Mouse (Mus musculus) right cerebral cortex, postnatal 4 days (tissue): ENCODE data around the gene Tcl1b2.
"Not testable (repeated sequence)": the region's sequence is repeated elsewhere in the genome, so short reads cannot be mapped to it uniquely, and the experiment has no call there.

Source experiments
- DNase-seq: peaks from one replicate; pipeline ENCODE4 v3.0.0-alpha.2; 2022

Tcl1b2 gene

GRCm38 (mm10) chr12:105145714-105146113 lies at the start of gene Tcl1b2:
Gene Tcl1b2 (plus strand): TSS chr12:105146014.
- DNase-seq = no peak

GRCm38 (mm10) chr12:105099466-105100044 lies 46.3 kb upstream of the Tcl1b2 start:
- no peak for DNase-seq

GRCm38 (mm10) chr12:105102901-105103300 lies 42.9 kb upstream of the Tcl1b2 start:
- peak; percentile 23 for DNase-seq

GRCm38 (mm10) chr12:105104036-105104435 lies 41.8 kb upstream of the Tcl1b2 start:
- peak; percentile 96 for DNase-seq

- no peak for DNase-seq
These were observed 40.5 kb upstream of the Tcl1b2 start for GRCm38 (mm10) chr12:105105326-105105725.

GRCm38 (mm10) chr12:105108856-105109255 lies 37.0 kb upstream of the Tcl1b2 start:
- no peak for DNase-seq

- no peak for DNase-seq
These were observed 36.4 kb upstream of the Tcl1b2 start for GRCm38 (mm10) chr12:105109406-105109805.

- no peak for DNase-seq
These were observed 36.0 kb upstream of the Tcl1b2 start for GRCm38 (mm10) chr12:105109812-105110211.

- DNase-seq = no peak
These were observed 33.4 kb upstream of the Tcl1b2 start for GRCm38 (mm10) chr12:105112321-105112988.

GRCm38 (mm10) chr12:105116648-105117047 lies 29.2 kb upstream of the Tcl1b2 start:
- DNase-seq = no peak

- DNase-seq = no peak
These were observed 20.5 kb upstream of the Tcl1b2 start for GRCm38 (mm10) chr12:105125362-105125761.

GRCm38 (mm10) chr12:105126516-105126915 lies 19.3 kb upstream of the Tcl1b2 start:
- DNase-seq = no peak

- DNase-seq = no peak
These were observed 18.2 kb upstream of the Tcl1b2 start for GRCm38 (mm10) chr12:105127607-105128006.

GRCm38 (mm10) chr12:105129494-105130205 lies 16.2 kb upstream of the Tcl1b2 start:
- not testable (repeated sequence) for DNase-seq

GRCm38 (mm10) chr12:105134167-105134566 lies 11.6 kb upstream of the Tcl1b2 start:
- not testable (repeated sequence) for DNase-seq

- not testable (repeated sequence) for DNase-seq
These were observed 11.0 kb upstream of the Tcl1b2 start for GRCm38 (mm10) chr12:105134826-105135225.

GRCm38 (mm10) chr12:105137729-105138128 lies 8.1 kb upstream of the Tcl1b2 start:
- DNase-seq = not testable (repeated sequence)

GRCm38 (mm10) chr12:105143096-105143495 lies 2.7 kb upstream of the Tcl1b2 start:
- no peak for DNase-seq

GRCm38 (mm10) chr12:105144928-105145327 lies 886 bp upstream of the Tcl1b2 start:
- DNase-seq = not testable (repeated sequence)

GRCm38 (mm10) chr12:105155286-105155685 lies 9.5 kb downstream of the Tcl1b2 start:
- not testable (repeated sequence) for DNase-seq

- no peak for DNase-seq
These were observed 13.0 kb downstream of the Tcl1b2 start for GRCm38 (mm10) chr12:105158842-105159241.

GRCm38 (mm10) chr12:105159390-105159789 lies 13.6 kb downstream of the Tcl1b2 start, which contains the start of gene Tcl1b1:
Gene Tcl1b1 (plus strand): TSS chr12:105159690.
- no peak for DNase-seq

- DNase-seq = no peak
These were observed 20.9 kb downstream of the Tcl1b2 start for GRCm38 (mm10) chr12:105166734-105167133.

GRCm38 (mm10) chr12:105173366-105173765 lies 27.6 kb downstream of the Tcl1b2 start:
- no peak for DNase-seq
